Mouse (Mus musculus): Measurements from ENCODE around the gene Akt1s1.

DNA sequence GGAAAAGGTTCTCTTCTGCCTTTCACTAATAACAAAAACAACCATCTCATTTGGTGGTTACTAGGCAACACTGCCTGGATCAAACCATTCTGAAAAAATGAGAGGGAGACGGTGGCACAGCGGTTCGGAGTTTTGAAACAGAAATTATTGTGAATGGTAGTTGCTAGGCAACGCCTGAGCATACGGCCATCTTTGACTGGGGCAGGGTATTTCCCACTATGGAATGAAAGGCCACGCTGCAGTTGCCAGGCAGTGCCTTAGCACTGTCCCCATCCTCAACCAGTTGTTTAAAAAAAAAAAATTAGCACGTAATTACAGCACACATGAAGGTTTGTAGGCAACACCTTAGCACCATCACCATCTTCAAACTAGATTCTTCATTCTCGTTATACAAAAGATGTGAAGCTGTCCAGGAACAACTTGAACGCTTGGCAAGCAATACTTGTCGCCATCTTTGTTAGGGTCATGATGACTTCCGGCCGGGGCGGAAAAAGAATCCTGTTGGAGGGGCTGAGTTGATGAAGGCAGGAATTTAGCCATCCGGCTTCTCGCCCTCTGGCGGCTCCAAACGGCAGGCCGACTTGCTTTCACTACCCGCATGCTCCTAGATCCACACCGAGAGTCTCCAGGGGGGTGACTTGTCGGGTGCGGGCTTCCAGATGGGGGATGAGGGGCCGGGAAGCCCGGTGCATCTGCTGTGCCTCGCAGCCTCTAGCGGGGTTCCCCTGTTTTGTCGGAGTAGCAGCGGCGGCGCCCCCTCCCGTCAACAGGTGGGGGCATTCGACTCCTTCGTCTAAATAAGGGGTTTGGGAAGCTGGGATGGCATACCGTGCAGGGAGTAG lies 47.0 kb downstream of the Akt1s1 start, which contains the start of gene Fuz:
- TF ChIP-seq GATA1 (IDR thresholded peaks at IDR 0.05; ENCODE audit: borderline replicate concordance, low read length), result no peak
- TF ChIP-seq FLI1 (IDR thresholded peaks at IDR 0.05; ENCODE audit: low read length), result no peak

Measured in megakaryocyte, embryonic 14.5 days (primary cell).